ENCODE assay signal across 8 mouse cellular contexts in genomic region chr15:79774117-79775027, GRCm38 (mm10). TPM values are rescaled to one million over a fixed set of nuclear protein-coding genes. Genes with fewer than 3 reads are reported as not detected.
DNase-seq lines count a peak whose midpoint lies in the region; ATAC-seq and TF ChIP-seq lines count a peak whose summit lies in the region.

No protein-coding gene starts in this region.

- no peaks in the 10 kb centered on the region for H3K9me3 ChIP-seq in MEL (replicated peaks; ENCODE audit: insufficient read depth, low read length)
- H3K9me3 ChIP-seq in forebrain, postnatal 0 days (ENCODE audit: low read length), result no peaks in the 10 kb centered on the region
- no peaks in the 10 kb centered on the region for H3K9me3 ChIP-seq in lung, embryonic 15.5 days

- H3K79me2 ChIP-seq in MEL (ENCODE audit: control insufficient read depth, insufficient read depth, low read length, poor library complexity), result no peaks in the 10 kb centered on the region

- peak in 1 of 2 experiments; percentile 71; a peak in 3 of 4 replicates for TF ChIP-seq POLR2A in MEL (IDR thresholded peaks at IDR 0.05; ENCODE audit: control insufficient read depth in 1 of 2, insufficient read depth in 1 of 2, low read depth in 1 of 2, low read length in 2 of 2, poor library complexity in 1 of 2)
- TF ChIP-seq POLR2A in cerebellum, adult 2 months (IDR thresholded peaks at IDR 0.05; ENCODE audit: borderline replicate concordance, insufficient read depth, low read length), result peak; percentile 85

- peaks cover 0 to 6% of the 10 kb centered on the region in 2 experiments; a peak in 1 of 4 replicates for H3K4me1 ChIP-seq in MEL (ENCODE audit: control insufficient read depth in 1 of 2, insufficient read depth in 2 of 2, low read length in 2 of 2)
- peaks cover 22% of the 10 kb centered on the region for H3K4me1 ChIP-seq in cerebellum, adult 2 months (ENCODE audit: control insufficient read depth, insufficient read depth, low read length)
- peaks cover 17% of the 10 kb centered on the region; the same call in 1 of the 2 replicates for H3K4me1 ChIP-seq in forebrain, postnatal 0 days (ENCODE audit: insufficient read depth)
- peaks cover 23% of the 10 kb centered on the region for H3K4me1 ChIP-seq in lung, embryonic 15.5 days

- no peak for TF ChIP-seq RAD21 in MEL (IDR thresholded peaks at IDR 0.05; ENCODE audit: low read depth, low read length)

- H3K9ac ChIP-seq in MEL (ENCODE audit: control insufficient read depth, low read depth, low read length, poor library complexity, severe bottlenecking), result peak overlapping the region; percentile 71
- H3K9ac ChIP-seq in forebrain, postnatal 0 days, result peak overlapping the region; percentile 71
- H3K9ac ChIP-seq in lung, embryonic 15.5 days, result peak overlapping the region; percentile 87

- peak overlapping the region; percentile 70 to 71 for H3K4me3 ChIP-seq in MEL (ENCODE audit: control insufficient read depth in 1 of 2, insufficient read depth in 1 of 2, low read depth in 2 of 2, low read length in 2 of 2)
- H3K4me3 ChIP-seq in cerebellum, adult 2 months (replicated peaks; ENCODE audit: insufficient read depth, low read depth, low read length), result peak overlapping the region; percentile 82
- H3K4me3 ChIP-seq in forebrain, postnatal 0 days (ENCODE audit: low read depth, low read length), result peak overlapping the region; percentile 78
- peak overlapping the region; percentile 88 for H3K4me3 ChIP-seq in lung, embryonic 15.5 days

- under 1% methylated on average over 49 of the region's 50 CpGs for WGBS in cerebellum, adult 2 months
- under 1% methylated on average over 50 of the region's 50 CpGs for WGBS in forebrain, postnatal 0 days
- WGBS in lung, embryonic 15.5 days, result under 1% methylated on average over 42 of the region's 50 CpGs

- ATAC-seq in forebrain, postnatal 0 days, result peak; percentile 99
- ATAC-seq in lung, embryonic 15.5 days (ENCODE audit: borderline replicate concordance, extremely low read depth, low FRiP score, low TSS enrichment), result peak; percentile 97

- 0 out of 4 replicates have a peak, but pooled peaks cover 0 to 2% of the 10 kb centered on the region in 2 experiments for H3K36me3 ChIP-seq in MEL (ENCODE audit: control insufficient read depth in 1 of 2, insufficient read depth in 2 of 2, low read length in 2 of 2)
- no peaks in the 10 kb centered on the region for H3K36me3 ChIP-seq in forebrain, postnatal 0 days (ENCODE audit: insufficient read depth)
- no peaks in the 10 kb centered on the region for H3K36me3 ChIP-seq in lung, embryonic 15.5 days

- peak; percentile 99 for DNase-seq in MEL (ENCODE audit: low read depth, low spot score)
- peak; percentile 96 to 99 for DNase-seq in cerebellum, adult 2 months
- peak; percentile 97 for DNase-seq in forebrain, postnatal 0 days
- DNase-seq in heart, postnatal 4 days, result peak; percentile 97
- peak; percentile 96 to 97 for DNase-seq in layer of hippocampus, adult 8-10 months (ENCODE audit: low spot score in 2 of 2)
- DNase-seq in ovary, adult 18-20 months (ENCODE audit: low spot score), result peak; percentile 95
- DNase-seq in thymus, postnatal 0 days (ENCODE audit: low spot score), result peak; percentile 97

- no peaks in the 10 kb centered on the region; a peak in 1 of 4 replicates for H3K27me3 ChIP-seq in MEL (ENCODE audit: control insufficient read depth in 1 of 2, insufficient read depth in 2 of 2, low read length in 2 of 2)
- H3K27me3 ChIP-seq in cerebellum, adult 2 months (ENCODE audit: control insufficient read depth, insufficient read depth, low read length), result no peaks in the 10 kb centered on the region
- H3K27me3 ChIP-seq in forebrain, postnatal 0 days (ENCODE audit: insufficient read depth, low read length), result no peaks in the 10 kb centered on the region
- no peaks in the 10 kb centered on the region for H3K27me3 ChIP-seq in lung, embryonic 15.5 days

- TF ChIP-seq EP300 in MEL (IDR thresholded peaks at IDR 0.05; ENCODE audit: low read depth in 1 of 2, low read length in 2 of 2), result no peak

- H3K27ac ChIP-seq in MEL (ENCODE audit: control insufficient read depth, low read depth, low read length), result peak overlapping the region; percentile 52
- peak overlapping the region; percentile 49; the same call in 1 of the 2 replicates for H3K27ac ChIP-seq in cerebellum, adult 2 months (ENCODE audit: insufficient read depth, low read length)
- H3K27ac ChIP-seq in forebrain, postnatal 0 days (ENCODE audit: low read depth, low read length), result peak overlapping the region; percentile 64
- peak overlapping the region; percentile 72 for H3K27ac ChIP-seq in lung, embryonic 15.5 days

- H3K4me2 ChIP-seq in forebrain, postnatal 0 days (ENCODE audit: low read depth), result peak overlapping the region; percentile 61
- peak overlapping the region; percentile 80 for H3K4me2 ChIP-seq in lung, embryonic 15.5 days

- TF ChIP-seq CTCF in MEL (IDR thresholded peaks at IDR 0.05 in 2 of 3, conservative IDR thresholded peaks at IDR 0.05 in 1 of 3; ENCODE audit: control insufficient read depth in 1 of 3, insufficient read depth in 1 of 3, low read depth in 2 of 3, low read length in 3 of 3, poor library complexity in 1 of 3, severe bottlenecking in 1 of 3), result no peak
- no peak for TF ChIP-seq CTCF in cerebellum, adult 2 months (IDR thresholded peaks at IDR 0.05; ENCODE audit: borderline replicate concordance, insufficient read depth, low read depth, low read length)
- no peak for TF ChIP-seq CTCF in forebrain, postnatal 0 days (IDR thresholded peaks at IDR 0.05; ENCODE audit: low read depth)

TF ChIP-seq in MEL, 35 proteins besides CTCF, POLR2A, EP300 and RAD21 (continues in another document):
- no peak for TF ChIP-seq USF2 (IDR thresholded peaks at IDR 0.05; ENCODE audit: borderline replicate concordance in 1 of 2, insufficient read depth in 1 of 2, low read depth in 1 of 2, low read length in 2 of 2)
- TF ChIP-seq E2F4 (IDR thresholded peaks at IDR 0.05; ENCODE audit: borderline replicate concordance, low read depth, low read length), result no peak
- no peak for TF ChIP-seq MAFK (IDR thresholded peaks at IDR 0.05; ENCODE audit: borderline replicate concordance, low read depth, low read length)
- peak; percentile 84 for TF ChIP-seq MAX (IDR thresholded peaks at IDR 0.05; ENCODE audit: low read length)
- TF ChIP-seq ZC3H11A (IDR thresholded peaks at IDR 0.05; ENCODE audit: low read depth, low read length), result no peak
- no peak for TF ChIP-seq SMC3 (IDR thresholded peaks at IDR 0.05; ENCODE audit: low read depth, low read length)
- no peak for TF ChIP-seq GATA1 (IDR thresholded peaks at IDR 0.05; ENCODE audit: low read depth, low read length)
- TF ChIP-seq MXI1 (IDR thresholded peaks at IDR 0.05; ENCODE audit: low read depth, low read length), result peak; percentile 79

RNA-seq across cellular contexts. Expression of gene Dnal4, which starts 3.3 kb away (rescaled TPM):
- total RNA-seq in MEL (2012; rRNA removed), result 14.7 and 19.5 TPM in 2 replicates
- polyA plus RNA-seq in MEL (2012; ENCODE audit: insufficient read depth in 1 of 2, insufficient read length in 2 of 2, low read depth in 1 of 2, low replicate concordance in 2 of 2, missing spikeins in 1 of 2), result 10 to 100 TPM in 1 of 2 experiments, not detected in 1; 30.0 TPM
- 55.1 and 56.7 TPM in 2 replicates for polyA plus RNA-seq in cerebellum, adult 2 months (2012; rRNA removed)
- 58.3 and 59.2 TPM in 2 replicates for total RNA-seq in forebrain, postnatal 0 days (2014; rRNA removed)
- polyA plus RNA-seq in forebrain, postnatal 0 days (2015; fragmentation: Nextera tagmentation; extraction: Ambion mirVana), result 81.5 and 94.5 TPM in 2 replicates
- total RNA-seq in heart, postnatal 4 days (2021), result 10 to 100 TPM; 22.3 to 25.1 TPM
- 10 to 100 TPM; 45.6 to 58.6 (median 54.5) TPM for total RNA-seq in layer of hippocampus, adult 8-10 months (2022)
- polyA plus RNA-seq in lung, embryonic 15.5 days (2015; fragmentation: Nextera tagmentation; extraction: Ambion mirVana), result 68.8 and 73.7 TPM in 2 replicates
- 39.6 and 42.7 TPM in 2 replicates for polyA plus RNA-seq in thymus, postnatal 0 days (2015; fragmentation: Nextera tagmentation; extraction: Ambion mirVana)

RNA-seq across cellular contexts. Expression of gene Nptxr, which starts 30.2 kb away (rescaled TPM):
- total RNA-seq in MEL (2012; rRNA removed), result 0.03 and 0.04 TPM in 2 replicates
- polyA plus RNA-seq in MEL (2012; ENCODE audit: insufficient read depth in 1 of 2, insufficient read length in 2 of 2, low read depth in 1 of 2, low replicate concordance in 2 of 2, missing spikeins in 1 of 2), result under 1 TPM in 1 of 2 experiments, not detected in 1; 0.33 TPM
- polyA plus RNA-seq in cerebellum, adult 2 months (2012; rRNA removed), result 88.0 and 100 TPM in 2 replicates
- total RNA-seq in forebrain, postnatal 0 days (2014; rRNA removed), result 129 and 184 TPM in 2 replicates
- 41.9 and 87.3 TPM in 2 replicates for polyA plus RNA-seq in forebrain, postnatal 0 days (2015; fragmentation: Nextera tagmentation; extraction: Ambion mirVana)
- 1 to 10 TPM; 5.8 to 6.0 TPM for total RNA-seq in heart, postnatal 4 days (2021)
- 100 to 1,000 TPM; 637 to 711 (median 646) TPM for total RNA-seq in layer of hippocampus, adult 8-10 months (2022)
- polyA plus RNA-seq in lung, embryonic 15.5 days (2015; fragmentation: Nextera tagmentation; extraction: Ambion mirVana), result 2.8 and 3.4 TPM in 2 replicates
- polyA plus RNA-seq in thymus, postnatal 0 days (2015; fragmentation: Nextera tagmentation; extraction: Ambion mirVana), result 2.0 and 2.3 TPM in 2 replicates

RNA-seq across cellular contexts. Expression of gene Sun2, which starts 32.0 kb away (rescaled TPM):
- total RNA-seq in MEL (2012; rRNA removed), result 4.3 and 5.2 TPM in 2 replicates
- 10 to 100 TPM in 1 of 2 experiments, not detected in 1; 10.6 TPM for polyA plus RNA-seq in MEL (2012; ENCODE audit: insufficient read depth in 1 of 2, insufficient read length in 2 of 2, low read depth in 1 of 2, low replicate concordance in 2 of 2, missing spikeins in 1 of 2)
- 42.7 and 45.2 TPM in 2 replicates for polyA plus RNA-seq in cerebellum, adult 2 months (2012; rRNA removed)
- 43.0 and 56.4 TPM in 2 replicates for total RNA-seq in forebrain, postnatal 0 days (2014; rRNA removed)
- polyA plus RNA-seq in forebrain, postnatal 0 days (2015; fragmentation: Nextera tagmentation; extraction: Ambion mirVana), result 2.3 and 3.7 TPM in 2 replicates
- 10 to 100 TPM; 54.7 to 62.3 TPM for total RNA-seq in heart, postnatal 4 days (2021)
- total RNA-seq in layer of hippocampus, adult 8-10 months (2022), result 10 to 100 TPM; 29.4 to 44.7 (median 37.0) TPM
- polyA plus RNA-seq in lung, embryonic 15.5 days (2015; fragmentation: Nextera tagmentation; extraction: Ambion mirVana), result 8.6 and 10.1 TPM in 2 replicates
- 12.4 and 18.4 TPM in 2 replicates for polyA plus RNA-seq in thymus, postnatal 0 days (2015; fragmentation: Nextera tagmentation; extraction: Ambion mirVana)

RNA-seq across cellular contexts. Expression of gene Npcd, which starts 59.7 kb away (rescaled TPM):
- total RNA-seq in MEL (2012; rRNA removed), result 0.23 TPM in 1 of 2 replicates, not detected in the other
- not detected for polyA plus RNA-seq in MEL (2012; ENCODE audit: insufficient read depth in 1 of 2, insufficient read length in 2 of 2, low read depth in 1 of 2, low replicate concordance in 2 of 2, missing spikeins in 1 of 2)
- 1.7 and 4.1 TPM in 2 replicates for polyA plus RNA-seq in cerebellum, adult 2 months (2012; rRNA removed)
- 9.0 and 18.6 TPM in 2 replicates for total RNA-seq in forebrain, postnatal 0 days (2014; rRNA removed)
- 3.7 and 4.0 TPM in 2 replicates for polyA plus RNA-seq in forebrain, postnatal 0 days (2015; fragmentation: Nextera tagmentation; extraction: Ambion mirVana)
- 1 to 10 TPM; 1.3 to 1.5 TPM for total RNA-seq in heart, postnatal 4 days (2021)
- 10 to 100 TPM in 2 of 4 experiments, 1 to 10 TPM in 2; 2.8 to 19.9 (median 12.1) TPM for total RNA-seq in layer of hippocampus, adult 8-10 months (2022)
- polyA plus RNA-seq in lung, embryonic 15.5 days (2015; fragmentation: Nextera tagmentation; extraction: Ambion mirVana), result 0.55 TPM in 1 of 2 replicates, not detected in the other
- not detected in 2 replicates for polyA plus RNA-seq in thymus, postnatal 0 days (2015; fragmentation: Nextera tagmentation; extraction: Ambion mirVana)

Comparison
In these comparisons a context has a peak if more than half of its experiments do, and no peak if none do; other contexts are left out.
1. Peak in every context shown above with its lines: DNase-seq, ATAC-seq, H3K4me3 ChIP-seq and H3K27ac ChIP-seq.